Mouse (Mus musculus): ENCODE results near the gene Gm20503. TPM values are rescaled to one million over a fixed set of nuclear protein-coding genes. Genes with fewer than 3 reads are reported as not detected.

Gene Gm20503
- polyA plus RNA-seq, 1 experiment from 2014 or later: 14.6 TPM

DNA sequence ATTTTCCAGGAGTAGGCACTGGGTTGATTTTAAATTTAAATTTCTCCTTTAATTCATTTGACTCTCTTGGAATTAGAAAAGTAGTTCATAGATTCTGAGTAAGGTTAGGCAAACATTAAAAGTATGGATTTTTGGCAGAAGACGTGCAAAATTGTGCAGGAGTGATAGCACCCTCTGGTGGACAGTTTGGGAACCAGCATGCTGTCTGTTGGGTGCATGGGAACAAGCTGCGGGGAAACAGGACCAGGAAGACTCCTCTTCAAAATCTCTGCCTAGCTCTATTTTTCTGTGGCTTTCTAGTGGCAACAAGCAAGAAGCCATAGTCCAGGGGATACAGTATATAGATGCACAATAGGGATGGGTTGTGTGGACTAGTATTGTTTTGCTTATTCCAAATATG lies 3.3 kb upstream of the Gm20503 start:
- H3K4me2 ChIP-seq (replicated peaks; ENCODE audit: low read depth, low read length): no peak overlapping the region
- ATAC-seq (ENCODE audit: low FRiP score, low TSS enrichment): no peak
- no peak overlapping the region for H3K9ac ChIP-seq (ENCODE audit: low read depth, low read length)
- H3K27ac ChIP-seq (ENCODE audit: low read depth, low read length): no peak overlapping the region
- H3K4me3 ChIP-seq (ENCODE audit: low read length): no peak overlapping the region
- 9% methylated on average over 2 of the region's 2 CpGs for WGBS
- no peaks in the 10 kb centered on the region for H3K9me3 ChIP-seq (ENCODE audit: control insufficient read depth, low read length)
- no peaks in the 10 kb centered on the region for H3K27me3 ChIP-seq (ENCODE audit: control insufficient read depth, insufficient read depth, low read length)
- H3K36me3 ChIP-seq (ENCODE audit: control insufficient read depth, insufficient read depth, low read length): no peaks in the 10 kb centered on the region
- peaks cover 7% of the 10 kb centered on the region for H3K4me1 ChIP-seq (ENCODE audit: control insufficient read depth, insufficient read depth, low read length)

DNA sequence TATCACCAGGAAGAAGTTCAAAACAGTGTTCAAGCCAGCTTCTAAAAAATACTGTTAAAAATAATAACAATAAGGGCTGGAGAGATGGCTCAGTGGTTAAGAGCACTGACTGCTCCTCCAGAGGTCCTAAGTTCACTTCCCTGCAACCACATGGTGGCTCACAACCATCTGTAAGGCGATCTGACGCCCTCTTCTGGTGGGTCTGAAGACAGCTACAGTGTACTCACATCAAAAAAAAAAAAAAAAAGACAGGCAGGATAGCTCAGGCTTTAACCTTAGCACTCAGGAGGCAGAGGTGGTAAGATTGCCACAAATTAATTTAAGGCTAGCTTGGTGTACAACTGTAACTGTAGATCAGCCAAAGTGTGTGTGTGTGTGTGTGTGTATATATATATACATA lies 2.4 kb upstream of the Gm20503 start:
- ATAC-seq (ENCODE audit: low FRiP score, low TSS enrichment): no peak
- H3K9ac ChIP-seq (ENCODE audit: low read depth, low read length): no peak overlapping the region
- H3K27me3 ChIP-seq (ENCODE audit: control insufficient read depth, insufficient read depth, low read length): no peaks in the 10 kb centered on the region
- peaks cover 5% of the 10 kb centered on the region; the same call in 1 of the 2 replicates for H3K4me1 ChIP-seq (ENCODE audit: control insufficient read depth, insufficient read depth, low read length)
- no peaks in the 10 kb centered on the region for H3K36me3 ChIP-seq (ENCODE audit: control insufficient read depth, insufficient read depth, low read length)
- WGBS: 4% methylated on average over 2 of the region's 2 CpGs
- no peak overlapping the region for H3K4me2 ChIP-seq (replicated peaks; ENCODE audit: low read depth, low read length)
- no peak overlapping the region for H3K27ac ChIP-seq (ENCODE audit: low read depth, low read length)
- H3K9me3 ChIP-seq (ENCODE audit: control insufficient read depth, low read length): no peaks in the 10 kb centered on the region
- no peak overlapping the region for H3K4me3 ChIP-seq (ENCODE audit: low read length)

DNA sequence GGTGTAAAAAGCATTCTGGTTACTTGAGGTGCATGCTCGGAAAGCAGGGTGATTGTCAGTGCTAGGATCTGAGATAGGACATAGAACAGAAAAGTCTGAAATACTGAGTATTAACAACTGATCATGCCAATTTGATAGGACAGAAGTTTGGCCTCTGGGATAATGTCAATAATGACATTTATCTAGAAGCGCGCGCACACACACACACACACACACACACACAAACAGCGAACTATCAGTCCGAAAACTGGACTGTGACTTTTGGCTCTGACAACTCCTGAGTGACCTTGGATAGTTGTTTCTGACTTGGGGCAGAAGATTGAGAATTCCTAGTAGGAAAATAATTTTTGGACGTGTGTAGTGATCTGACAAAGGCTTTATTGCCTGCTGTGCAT lies 793 bp downstream of the Gm20503 start:
- no peak for ATAC-seq (ENCODE audit: low FRiP score, low TSS enrichment)
- H3K27me3 ChIP-seq (ENCODE audit: control insufficient read depth, insufficient read depth, low read length): no peaks in the 10 kb centered on the region
- peak overlapping the region; percentile 88 for H3K4me3 ChIP-seq (ENCODE audit: low read length)
- H3K9me3 ChIP-seq (ENCODE audit: control insufficient read depth, low read length): no peaks in the 10 kb centered on the region
- H3K4me2 ChIP-seq (replicated peaks; ENCODE audit: low read depth, low read length): peak overlapping the region; percentile 60
- H3K36me3 ChIP-seq (ENCODE audit: control insufficient read depth, insufficient read depth, low read length): no peaks in the 10 kb centered on the region
- H3K4me1 ChIP-seq (ENCODE audit: control insufficient read depth, insufficient read depth, low read length): peaks cover 5% of the 10 kb centered on the region; the same call in 1 of the 2 replicates
- no peak overlapping the region for H3K27ac ChIP-seq (ENCODE audit: low read depth, low read length)
- 39% methylated on average over 7 of the region's 7 CpGs for WGBS
- peak overlapping the region; percentile 91; the same call in 1 of the 2 replicates for H3K9ac ChIP-seq (ENCODE audit: low read depth, low read length)

DNA sequence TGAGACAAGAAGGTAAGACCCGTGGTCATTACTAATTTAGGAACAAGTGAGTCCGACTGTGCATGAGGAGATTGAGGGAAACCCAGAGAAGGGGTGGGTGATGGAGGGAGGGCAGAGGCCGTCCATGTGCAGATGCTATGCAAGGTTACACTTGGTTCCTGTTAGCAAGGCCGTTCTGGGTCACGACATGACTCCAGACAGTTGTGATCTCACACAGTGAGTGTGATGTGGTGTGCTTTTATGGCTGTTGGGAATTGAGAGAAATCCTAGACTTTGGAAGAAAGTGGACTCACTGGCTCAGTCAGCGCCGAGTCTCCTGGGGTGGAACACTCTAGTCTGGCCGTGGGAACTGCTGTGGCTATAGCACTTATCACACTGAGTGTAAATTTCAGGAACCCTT lies 3.2 kb downstream of the Gm20503 start:
- H3K4me2 ChIP-seq (replicated peaks; ENCODE audit: low read depth, low read length): no peak overlapping the region
- H3K4me3 ChIP-seq (ENCODE audit: low read length): no peak overlapping the region
- H3K27ac ChIP-seq (ENCODE audit: low read depth, low read length): no peak overlapping the region
- H3K4me1 ChIP-seq (ENCODE audit: control insufficient read depth, insufficient read depth, low read length): peaks cover 8% of the 10 kb centered on the region; the same call in 1 of the 2 replicates
- H3K27me3 ChIP-seq (ENCODE audit: control insufficient read depth, insufficient read depth, low read length): no peaks in the 10 kb centered on the region
- no peaks in the 10 kb centered on the region for H3K9me3 ChIP-seq (ENCODE audit: control insufficient read depth, low read length)
- no peaks in the 10 kb centered on the region for H3K36me3 ChIP-seq (ENCODE audit: control insufficient read depth, insufficient read depth, low read length)
- WGBS: 27% methylated on average over 8 of the region's 8 CpGs
- H3K9ac ChIP-seq (ENCODE audit: low read depth, low read length): no peak overlapping the region
- no peak for ATAC-seq (ENCODE audit: low FRiP score, low TSS enrichment)

DNA sequence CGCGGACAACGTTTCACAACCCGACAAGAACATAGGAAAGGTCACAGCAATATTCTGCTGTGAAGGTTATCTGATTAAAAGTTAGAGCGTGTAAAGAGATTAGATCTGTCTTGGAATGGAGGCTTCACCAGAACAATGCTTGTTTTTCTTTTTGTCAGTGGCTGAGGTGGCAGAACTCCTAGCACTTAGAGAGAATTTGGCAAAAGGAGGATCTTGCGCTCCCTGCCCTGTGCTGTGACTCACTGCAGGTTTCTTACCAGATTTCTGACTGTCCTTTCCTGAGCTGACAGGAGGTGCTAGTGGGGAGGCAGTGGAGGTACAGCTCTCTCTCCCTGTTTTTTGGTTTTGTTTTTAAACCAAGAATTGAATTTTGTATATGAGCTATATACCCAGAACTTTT lies 4.0 kb downstream of the Gm20503 start:
- H3K9ac ChIP-seq (ENCODE audit: low read depth, low read length): no peak overlapping the region
- H3K27ac ChIP-seq (ENCODE audit: low read depth, low read length): no peak overlapping the region
- H3K36me3 ChIP-seq (ENCODE audit: control insufficient read depth, insufficient read depth, low read length): no peaks in the 10 kb centered on the region
- no peak overlapping the region for H3K4me2 ChIP-seq (replicated peaks; ENCODE audit: low read depth, low read length)
- H3K4me3 ChIP-seq (ENCODE audit: low read length): no peak overlapping the region
- peaks cover 8% of the 10 kb centered on the region; the same call in 1 of the 2 replicates for H3K4me1 ChIP-seq (ENCODE audit: control insufficient read depth, insufficient read depth, low read length)
- H3K9me3 ChIP-seq (ENCODE audit: control insufficient read depth, low read length): no peaks in the 10 kb centered on the region
- 81% methylated on average over 6 of the region's 6 CpGs for WGBS
- H3K27me3 ChIP-seq (ENCODE audit: control insufficient read depth, insufficient read depth, low read length): no peaks in the 10 kb centered on the region
- no peak for ATAC-seq (ENCODE audit: low FRiP score, low TSS enrichment)

DNA sequence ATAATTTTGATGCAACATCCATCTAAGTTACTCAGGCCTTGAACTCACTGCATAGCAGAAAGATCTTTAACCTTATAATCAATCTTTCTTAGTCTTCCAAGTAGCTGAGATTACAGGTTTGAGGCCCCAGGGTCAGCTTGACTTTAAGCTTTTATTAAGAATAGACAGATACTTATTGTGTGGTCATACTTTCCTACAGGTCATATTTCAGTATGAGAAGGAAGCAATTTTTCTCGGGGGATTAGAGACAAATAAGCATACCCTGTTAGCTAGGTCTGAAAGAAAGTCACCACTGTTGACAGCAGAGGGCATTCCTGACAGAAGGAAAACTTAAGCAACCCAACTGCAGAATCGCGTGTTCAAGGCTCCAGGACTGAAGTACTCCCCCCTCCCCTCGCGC lies 5.0 kb downstream of the Gm20503 start:
- no peak overlapping the region for H3K9ac ChIP-seq (ENCODE audit: low read depth, low read length)
- no peaks in the 10 kb centered on the region for H3K36me3 ChIP-seq (ENCODE audit: control insufficient read depth, insufficient read depth, low read length)
- no peak overlapping the region for H3K27ac ChIP-seq (ENCODE audit: low read depth, low read length)
- WGBS: 72% methylated on average over 5 of the region's 5 CpGs
- no peak overlapping the region for H3K4me3 ChIP-seq (ENCODE audit: low read length)
- no peaks in the 10 kb centered on the region for H3K27me3 ChIP-seq (ENCODE audit: control insufficient read depth, insufficient read depth, low read length)
- no peak for ATAC-seq (ENCODE audit: low FRiP score, low TSS enrichment)
- H3K4me1 ChIP-seq (ENCODE audit: control insufficient read depth, insufficient read depth, low read length): peaks cover 8% of the 10 kb centered on the region; the same call in 1 of the 2 replicates
- H3K4me2 ChIP-seq (replicated peaks; ENCODE audit: low read depth, low read length): no peak overlapping the region
- no peaks in the 10 kb centered on the region for H3K9me3 ChIP-seq (ENCODE audit: control insufficient read depth, low read length)

DNA sequence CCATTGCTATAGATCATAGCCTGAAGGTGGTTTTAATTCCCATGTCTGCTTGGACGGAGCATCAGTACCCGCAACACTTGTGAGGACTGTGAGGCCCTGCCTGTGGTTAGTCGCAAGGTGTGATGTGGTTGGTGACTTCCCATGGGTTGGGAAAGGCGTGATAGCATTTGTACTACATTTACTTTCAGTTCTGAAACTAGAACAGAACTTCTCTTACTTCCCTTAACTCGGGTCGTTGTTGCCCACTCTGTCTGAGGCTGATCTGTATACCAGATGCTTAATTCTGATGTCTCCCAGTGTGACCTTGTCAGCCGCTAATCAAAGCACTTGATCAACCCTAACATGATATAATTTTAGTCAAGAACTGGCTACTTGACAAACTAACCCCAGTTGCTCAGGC lies 6.2 kb downstream of the Gm20503 start:
- ATAC-seq (ENCODE audit: low FRiP score, low TSS enrichment): no peak
- peaks cover 8% of the 10 kb centered on the region; the same call in 1 of the 2 replicates for H3K4me1 ChIP-seq (ENCODE audit: control insufficient read depth, insufficient read depth, low read length)
- no peak overlapping the region for H3K27ac ChIP-seq (ENCODE audit: low read depth, low read length)
- H3K4me3 ChIP-seq (ENCODE audit: low read length): no peak overlapping the region
- WGBS: 92% methylated on average over 7 of the region's 7 CpGs
- no peaks in the 10 kb centered on the region for H3K36me3 ChIP-seq (ENCODE audit: control insufficient read depth, insufficient read depth, low read length)
- no peaks in the 10 kb centered on the region for H3K9me3 ChIP-seq (ENCODE audit: control insufficient read depth, low read length)
- no peaks in the 10 kb centered on the region for H3K27me3 ChIP-seq (ENCODE audit: control insufficient read depth, insufficient read depth, low read length)
- H3K9ac ChIP-seq (ENCODE audit: low read depth, low read length): no peak overlapping the region
- no peak overlapping the region for H3K4me2 ChIP-seq (replicated peaks; ENCODE audit: low read depth, low read length)

DNA sequence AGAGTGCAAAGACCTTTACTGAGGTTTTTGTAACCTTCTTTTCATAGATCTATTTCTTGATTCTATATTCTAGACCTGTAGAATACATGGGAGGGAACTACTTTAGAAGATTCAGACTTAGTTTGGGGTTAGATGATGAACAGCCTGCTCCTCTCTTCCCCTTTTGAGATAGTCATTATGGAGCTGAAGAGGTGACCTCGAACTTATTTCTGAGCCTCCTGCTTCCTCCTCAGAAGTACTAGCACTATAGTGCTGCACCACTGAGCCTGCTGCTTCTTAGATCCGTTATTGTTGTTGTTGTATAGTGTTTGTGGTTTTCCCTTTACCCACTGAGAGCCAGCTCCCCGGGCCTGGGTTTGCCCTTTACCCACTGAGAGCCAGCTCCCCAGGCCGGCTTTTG lies 6.7 kb downstream of the Gm20503 start:
- 85% methylated on average over 4 of the region's 4 CpGs for WGBS
- Histone ChIP-seq H3K4me3 (ENCODE audit: low read length) (no peak overlapping the region), H3K4me1 (ENCODE audit: control insufficient read depth, insufficient read depth, low read length) (peaks cover 3% of the 10 kb centered on the region; the same call in 1 of the 2 replicates), H3K27ac (ENCODE audit: low read depth, low read length) (no peak overlapping the region), H3K27me3 (ENCODE audit: control insufficient read depth, insufficient read depth, low read length) (no peaks in the 10 kb centered on the region), H3K9me3 (ENCODE audit: control insufficient read depth, low read length) (no peaks in the 10 kb centered on the region), H3K4me2 (replicated peaks; ENCODE audit: low read depth, low read length) (no peak overlapping the region), H3K36me3 (ENCODE audit: control insufficient read depth, insufficient read depth, low read length) (no peaks in the 10 kb centered on the region), H3K9ac (ENCODE audit: low read depth, low read length) (no peak overlapping the region)
- ATAC-seq (ENCODE audit: low FRiP score, low TSS enrichment): no peak

DNA sequence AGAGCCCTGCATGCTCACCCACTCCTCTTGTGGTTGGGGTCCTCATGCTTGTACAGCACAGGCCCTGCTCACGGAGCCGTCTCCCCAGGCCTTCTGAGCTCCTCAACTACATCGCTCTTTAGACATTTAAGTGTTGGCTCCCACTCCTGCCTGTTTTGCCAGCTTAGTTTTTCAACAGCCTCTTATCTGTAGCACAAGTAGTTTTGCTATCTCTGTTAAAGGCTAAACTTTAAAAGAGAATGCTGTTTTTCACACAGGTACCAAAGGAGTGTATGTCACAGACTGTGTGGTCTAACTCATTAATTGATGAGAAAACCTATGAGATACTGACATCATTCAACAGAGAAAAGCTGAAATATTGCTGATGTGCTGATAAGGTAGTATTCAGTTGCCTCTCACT lies 8.4 kb downstream of the Gm20503 start:
- no peak for ATAC-seq (ENCODE audit: low FRiP score, low TSS enrichment)
- Histone ChIP-seq H3K4me3 (ENCODE audit: low read length) (no peak overlapping the region), H3K36me3 (ENCODE audit: control insufficient read depth, insufficient read depth, low read length) (no peaks in the 10 kb centered on the region; the same call in 1 of the 2 replicates), H3K9ac (ENCODE audit: low read depth, low read length) (no peak overlapping the region), H3K27ac (ENCODE audit: low read depth, low read length) (no peak overlapping the region), H3K4me1 (ENCODE audit: control insufficient read depth, insufficient read depth, low read length) (0 out of 2 replicates have a peak, but pooled peaks cover 2% of the 10 kb centered on the region), H3K27me3 (ENCODE audit: control insufficient read depth, insufficient read depth, low read length) (no peaks in the 10 kb centered on the region), H3K9me3 (ENCODE audit: control insufficient read depth, low read length) (no peaks in the 10 kb centered on the region), H3K4me2 (replicated peaks; ENCODE audit: low read depth, low read length) (no peak overlapping the region)
- WGBS: 74% methylated on average over 3 of the region's 3 CpGs
